In genomic region chr1:97768089-97768488, GRCm38 (mm10) we compare ENCODE assay signal across 9 mouse cellular contexts. TPM values are rescaled to one million over a fixed set of nuclear protein-coding genes. Genes with fewer than 3 reads are reported as not detected.
DNase-seq lines count a peak whose midpoint lies in the region; ATAC-seq lines count a peak whose summit lies in the region.
"Had no signal": no experiment of that assay in that cellular context is flagged by ENCODE, and none has a peak within 500 bp of the region (broad histone marks: within the 10 kb centered on the region; RNA-seq: fewer than 3 reads in every experiment).

No protein-coding gene starts in this region.

- H3K9ac ChIP-seq in heart, embryonic 13.5 days, result peak overlapping the region; percentile 4; the same call in 1 of the 2 replicates
- H3K9ac ChIP-seq in forebrain, embryonic 16.5 days (replicated peaks; ENCODE audit: low read depth, low read length), result 0 out of 2 replicates have a peak overlapping the region, but pooled peaks have one; percentile 9
- H3K9ac ChIP-seq in liver, embryonic 15.5 days, result no peak overlapping the region

- no peak for ATAC-seq in heart, embryonic 13.5 days (ENCODE audit: extremely low read depth, insufficient number of reproducible peaks, low FRiP score, low TSS enrichment)
- no peak for ATAC-seq in forebrain, embryonic 16.5 days
- ATAC-seq in liver, embryonic 15.5 days (ENCODE audit: insufficient read depth), result no peak

- peaks cover 6% of the 10 kb centered on the region; the same call in 1 of the 2 replicates for H3K36me3 ChIP-seq in heart, embryonic 13.5 days
- no peaks in the 10 kb centered on the region for H3K36me3 ChIP-seq in forebrain, embryonic 16.5 days (ENCODE audit: control insufficient read depth, insufficient read depth)
- H3K36me3 ChIP-seq in liver, embryonic 15.5 days (replicated peaks), result no peaks in the 10 kb centered on the region

- WGBS in heart, embryonic 13.5 days, result 68% methylated on average over 2 of the region's 2 CpGs
- 88% methylated on average over 2 of the region's 2 CpGs for WGBS in forebrain, embryonic 16.5 days
- 62% methylated on average over 2 of the region's 2 CpGs for WGBS in liver, embryonic 15.5 days (ENCODE audit: insufficient replicate concordance)

- no peak overlapping the region for H3K27ac ChIP-seq in heart, embryonic 13.5 days (replicated peaks)
- H3K27ac ChIP-seq in forebrain, embryonic 16.5 days (ENCODE audit: low read length), result no peak overlapping the region
- no peak overlapping the region for H3K27ac ChIP-seq in liver, embryonic 15.5 days (replicated peaks)

- intact Hi-C loops in heart, postnatal 10 days (cut with DNase I), result no loop called here

- H3K4me1 ChIP-seq in heart, embryonic 13.5 days, result peaks cover 31% of the 10 kb centered on the region
- peaks cover 20% of the 10 kb centered on the region for H3K4me1 ChIP-seq in forebrain, embryonic 16.5 days (replicated peaks; ENCODE audit: control insufficient read depth, insufficient read depth, low read length)
- H3K4me1 ChIP-seq in liver, embryonic 15.5 days (replicated peaks), result peaks cover 45% of the 10 kb centered on the region

- H3K9me3 ChIP-seq in heart, embryonic 13.5 days, result no peaks in the 10 kb centered on the region
- H3K9me3 ChIP-seq in forebrain, embryonic 16.5 days (ENCODE audit: control insufficient read depth, low read length), result no peaks in the 10 kb centered on the region
- H3K9me3 ChIP-seq in liver, embryonic 15.5 days (replicated peaks), result no peaks in the 10 kb centered on the region

- no peak for DNase-seq in heart, postnatal 10 days
- peak; percentile 19 for DNase-seq in CD4-positive helper T cell, adult 2 months (ENCODE audit: low read depth, low spot score)
- DNase-seq in cerebellum, adult 9-10 months, result no peak
- DNase-seq in spleen, adult 18-20 months, result no peak
- DNase-seq in lung, postnatal 14 days, result no peak
- DNase-seq: lung, postnatal 4 days had no signal

- H3K4me2 ChIP-seq in heart, embryonic 13.5 days, result peak overlapping the region; percentile 71
- H3K4me2 ChIP-seq in forebrain, embryonic 16.5 days (ENCODE audit: low read length), result peak overlapping the region; percentile 82
- H3K4me2 ChIP-seq in liver, embryonic 15.5 days, result peak overlapping the region; percentile 93

- no peaks in the 10 kb centered on the region for H3K27me3 ChIP-seq in heart, embryonic 13.5 days (replicated peaks)
- H3K27me3 ChIP-seq in forebrain, embryonic 16.5 days (replicated peaks; ENCODE audit: control insufficient read depth, insufficient read depth, low read length), result no peaks in the 10 kb centered on the region
- H3K27me3 ChIP-seq in liver, embryonic 15.5 days, result no peaks in the 10 kb centered on the region

- peak overlapping the region; percentile 90 for H3K4me3 ChIP-seq in heart, embryonic 13.5 days
- peak overlapping the region; percentile 97 for H3K4me3 ChIP-seq in forebrain, embryonic 16.5 days (replicated peaks; ENCODE audit: low read length)
- H3K4me3 ChIP-seq in liver, embryonic 15.5 days (replicated peaks), result peak overlapping the region; percentile 94

RNA-seq across cellular contexts. Expression of gene Gin1, which starts 1.9 kb away (rescaled TPM):
- polyA plus RNA-seq in heart, embryonic 13.5 days (2015; fragmentation: Nextera tagmentation; extraction: Ambion mirVana), result 14.0 and 16.7 TPM in 2 replicates
- total RNA-seq in heart, postnatal 10 days (2021), result 10 to 100 TPM in 1 of 2 experiments, 1 to 10 TPM in 1; 9.1 to 10.1 TPM
- 14.9 and 15.7 TPM in 2 replicates for polyA plus RNA-seq in forebrain, embryonic 16.5 days (2015; fragmentation: Nextera tagmentation; extraction: Ambion mirVana)
- 9.4 and 11.0 TPM in 2 replicates for polyA plus RNA-seq in liver, embryonic 15.5 days (2015; fragmentation: Nextera tagmentation; extraction: Ambion mirVana)

RNA-seq across cellular contexts. Expression of gene Ppip5k2, which starts 2.1 kb away (rescaled TPM):
- 32.2 and 33.1 TPM in 2 replicates for polyA plus RNA-seq in heart, embryonic 13.5 days (2015; fragmentation: Nextera tagmentation; extraction: Ambion mirVana)
- total RNA-seq in heart, postnatal 10 days (2021), result 10 to 100 TPM; 72.2 to 91.8 TPM
- 51.6 and 57.4 TPM in 2 replicates for polyA plus RNA-seq in forebrain, embryonic 16.5 days (2015; fragmentation: Nextera tagmentation; extraction: Ambion mirVana)
- polyA plus RNA-seq in liver, embryonic 15.5 days (2015; fragmentation: Nextera tagmentation; extraction: Ambion mirVana), result 10.2 and 10.3 TPM in 2 replicates
